Mouse (Mus musculus): Measurements from ENCODE around the gene Nrp1. TPM values are rescaled to one million over a fixed set of nuclear protein-coding genes. Genes with fewer than 3 reads are reported as not detected.

The Nrp1 gene
- polyA plus RNA-seq, 1 experiment from 2014 or later = 126 TPM

GRCm38 (mm10) chr8:128420402-128420801, 62.0 kb downstream of the Nrp1 start:
- Histone ChIP-seq H3K27me3 (ENCODE audit: control insufficient read depth, insufficient read depth, low read length) (no peaks in the 10 kb centered on the region), H3K27ac (replicated peaks in 1 of 2; ENCODE audit: control insufficient read depth in 1 of 2, insufficient read depth in 1 of 2, low read depth in 2 of 2, low read length in 2 of 2) (no peak overlapping the region), H3K9ac (ENCODE audit: low read length) (no peak overlapping the region), H3K4me2 (ENCODE audit: low read length) (no peak overlapping the region), H3K36me3 (ENCODE audit: control insufficient read depth, insufficient read depth, low read length) (peaks cover 65% of the 10 kb centered on the region), H3K4me3 (ENCODE audit: control insufficient read depth in 1 of 2, insufficient read depth in 1 of 2, low read depth in 1 of 2, low read length in 2 of 2) (no peak overlapping the region), H3K4me1 (ENCODE audit: control insufficient read depth in 2 of 2, insufficient read depth in 2 of 2, low read length in 2 of 2) (peaks cover 13 to 33% of the 10 kb centered on the region in 2 experiments), H3K9me3 (ENCODE audit: control insufficient read depth, low read length) (no peaks in the 10 kb centered on the region)
- ATAC-seq (ENCODE audit: insufficient number of reproducible peaks, insufficient read depth, low FRiP score, low read depth) = no peak
- 90% methylated on average over 1 of the region's 1 CpGs for WGBS

GRCm38 (mm10) chr8:128423813-128424212, 65.4 kb downstream of the Nrp1 start:
- peaks cover 0 to 10% of the 10 kb centered on the region in 2 experiments; a peak in 2 of 4 replicates for H3K4me1 ChIP-seq (ENCODE audit: control insufficient read depth in 2 of 2, insufficient read depth in 2 of 2, low read length in 2 of 2)
- 0 out of 4 replicates have a peak overlapping the region, but pooled peaks of 1 of the 2 experiments have one; percentile 24 for H3K27ac ChIP-seq (replicated peaks in 1 of 2; ENCODE audit: control insufficient read depth in 1 of 2, insufficient read depth in 1 of 2, low read depth in 2 of 2, low read length in 2 of 2)
- peaks cover 95% of the 10 kb centered on the region for H3K36me3 ChIP-seq (ENCODE audit: control insufficient read depth, insufficient read depth, low read length)

DNA sequence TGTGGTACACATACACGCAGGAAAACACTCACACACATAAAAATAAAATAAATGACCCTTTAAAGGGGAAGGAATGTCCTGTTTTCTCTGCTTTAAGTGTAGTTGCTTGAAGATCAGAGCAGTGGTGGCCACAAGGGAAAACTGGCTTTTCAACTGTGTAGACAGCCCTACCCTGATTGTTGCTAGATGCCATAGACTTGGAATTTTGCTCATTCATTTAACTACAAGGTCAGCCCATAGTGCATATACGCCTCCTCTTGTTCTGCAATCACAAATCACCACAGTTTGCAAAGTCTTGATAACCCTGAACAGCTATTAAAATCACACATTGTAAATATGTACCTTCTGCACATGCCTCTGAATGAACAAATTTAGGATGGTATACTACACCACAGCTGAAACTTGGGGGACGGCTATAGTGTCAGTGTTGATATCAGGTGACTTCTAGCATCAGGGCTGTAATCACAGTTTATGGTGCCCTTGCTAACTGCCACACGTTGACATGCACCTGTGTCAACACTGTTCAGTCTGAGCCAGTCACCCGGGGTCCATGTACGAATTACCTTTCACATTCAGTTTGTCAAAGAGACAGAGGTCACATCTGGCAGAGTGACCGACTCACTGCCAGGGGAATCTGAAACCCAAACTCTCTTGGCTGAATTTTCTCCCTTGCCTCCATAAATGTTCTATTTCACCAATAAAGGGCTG, 66.4 kb downstream of the Nrp1 start:
- Histone ChIP-seq H3K4me2 (ENCODE audit: low read length) (no peak overlapping the region), H3K4me1 (ENCODE audit: control insufficient read depth in 2 of 2, insufficient read depth in 2 of 2, low read length in 2 of 2) (peaks cover 0 to 10% of the 10 kb centered on the region in 2 experiments; a peak in 2 of 4 replicates), H3K27ac (replicated peaks in 1 of 2; ENCODE audit: control insufficient read depth in 1 of 2, insufficient read depth in 1 of 2, low read depth in 2 of 2, low read length in 2 of 2) (no peak overlapping the region; a peak in 1 of 4 replicates), H3K9me3 (ENCODE audit: control insufficient read depth, low read length) (no peaks in the 10 kb centered on the region), H3K4me3 (ENCODE audit: control insufficient read depth in 1 of 2, insufficient read depth in 1 of 2, low read depth in 1 of 2, low read length in 2 of 2) (no peak overlapping the region), H3K27me3 (ENCODE audit: control insufficient read depth, insufficient read depth, low read length) (no peaks in the 10 kb centered on the region), H3K36me3 (ENCODE audit: control insufficient read depth, insufficient read depth, low read length) (peaks cover 95% of the 10 kb centered on the region), H3K9ac (ENCODE audit: low read length) (no peak overlapping the region)
- no peak for ATAC-seq (ENCODE audit: insufficient number of reproducible peaks, insufficient read depth, low FRiP score, low read depth)
- WGBS = 83% methylated on average over 7 of the region's 7 CpGs

More at GRCm38 (mm10) chr8:128423813-128424212, 65.4 kb downstream of the Nrp1 start:
- H3K9ac ChIP-seq (ENCODE audit: low read length) = no peak overlapping the region
- H3K9me3 ChIP-seq (ENCODE audit: control insufficient read depth, low read length) = no peaks in the 10 kb centered on the region
- H3K4me2 ChIP-seq (ENCODE audit: low read length) = no peak overlapping the region
- no peak for ATAC-seq (ENCODE audit: insufficient number of reproducible peaks, insufficient read depth, low FRiP score, low read depth)
- no peaks in the 10 kb centered on the region for H3K27me3 ChIP-seq (ENCODE audit: control insufficient read depth, insufficient read depth, low read length)
- H3K4me3 ChIP-seq (ENCODE audit: control insufficient read depth in 1 of 2, insufficient read depth in 1 of 2, low read depth in 1 of 2, low read length in 2 of 2) = no peak overlapping the region

DNA sequence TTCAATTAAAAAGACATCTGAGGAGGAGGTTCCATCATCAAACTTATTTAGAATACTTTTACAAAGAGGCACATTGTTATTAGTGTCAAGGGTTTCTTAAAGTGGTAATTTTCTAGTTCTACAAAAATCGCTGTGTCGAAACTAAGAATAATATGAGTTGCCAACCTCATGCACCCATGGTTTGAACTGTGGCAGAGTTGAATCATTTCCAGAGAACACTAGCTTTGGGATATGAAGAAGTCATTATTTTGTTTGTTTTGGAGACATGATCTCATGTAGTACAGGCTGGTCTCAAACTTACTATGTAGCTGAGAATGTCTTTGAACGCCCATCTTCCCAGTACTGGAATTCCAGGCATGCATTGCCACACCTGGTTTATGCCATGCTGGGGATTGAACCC, 68.7 kb downstream of the Nrp1 start:
- WGBS = 84% methylated on average over 3 of the region's 3 CpGs

GRCm38 (mm10) chr8:128428971-128429370, 70.6 kb downstream of the Nrp1 start:
- H3K4me3 ChIP-seq (ENCODE audit: control insufficient read depth in 1 of 2, insufficient read depth in 1 of 2, low read depth in 1 of 2, low read length in 2 of 2) = no peak overlapping the region
- no peak for ATAC-seq (ENCODE audit: insufficient number of reproducible peaks, insufficient read depth, low FRiP score, low read depth)
- H3K9ac ChIP-seq (ENCODE audit: low read length) = no peak overlapping the region
- H3K27me3 ChIP-seq (ENCODE audit: control insufficient read depth, insufficient read depth, low read length) = no peaks in the 10 kb centered on the region
- H3K27ac ChIP-seq (replicated peaks in 1 of 2; ENCODE audit: control insufficient read depth in 1 of 2, insufficient read depth in 1 of 2, low read depth in 2 of 2, low read length in 2 of 2) = no peak overlapping the region
- no peaks in the 10 kb centered on the region for H3K9me3 ChIP-seq (ENCODE audit: control insufficient read depth, low read length)
- no peak overlapping the region for H3K4me2 ChIP-seq (ENCODE audit: low read length)
- H3K4me1 ChIP-seq (ENCODE audit: control insufficient read depth in 2 of 2, insufficient read depth in 2 of 2, low read length in 2 of 2) = peaks cover 0 to 6% of the 10 kb centered on the region in 2 experiments; a peak in 2 of 4 replicates
- WGBS = 97% methylated on average over 1 of the region's 1 CpGs
- H3K36me3 ChIP-seq (ENCODE audit: control insufficient read depth, insufficient read depth, low read length) = peaks cover 96% of the 10 kb centered on the region

More for the DNA sequence above, 68.7 kb downstream of the Nrp1 start:
- no peaks in the 10 kb centered on the region for H3K9me3 ChIP-seq (ENCODE audit: control insufficient read depth, low read length)
- no peak overlapping the region for H3K4me3 ChIP-seq (ENCODE audit: control insufficient read depth in 1 of 2, insufficient read depth in 1 of 2, low read depth in 1 of 2, low read length in 2 of 2)
- H3K9ac ChIP-seq (ENCODE audit: low read length) = no peak overlapping the region
- no peaks in the 10 kb centered on the region for H3K27me3 ChIP-seq (ENCODE audit: control insufficient read depth, insufficient read depth, low read length)
- H3K4me2 ChIP-seq (ENCODE audit: low read length) = no peak overlapping the region
- no peak overlapping the region for H3K27ac ChIP-seq (replicated peaks in 1 of 2; ENCODE audit: control insufficient read depth in 1 of 2, insufficient read depth in 1 of 2, low read depth in 2 of 2, low read length in 2 of 2)
- H3K36me3 ChIP-seq (ENCODE audit: control insufficient read depth, insufficient read depth, low read length) = peaks cover 96% of the 10 kb centered on the region
- peaks cover 0 to 10% of the 10 kb centered on the region in 2 experiments; a peak in 2 of 4 replicates for H3K4me1 ChIP-seq (ENCODE audit: control insufficient read depth in 2 of 2, insufficient read depth in 2 of 2, low read length in 2 of 2)
- no peak for ATAC-seq (ENCODE audit: insufficient number of reproducible peaks, insufficient read depth, low FRiP score, low read depth)

DNA sequence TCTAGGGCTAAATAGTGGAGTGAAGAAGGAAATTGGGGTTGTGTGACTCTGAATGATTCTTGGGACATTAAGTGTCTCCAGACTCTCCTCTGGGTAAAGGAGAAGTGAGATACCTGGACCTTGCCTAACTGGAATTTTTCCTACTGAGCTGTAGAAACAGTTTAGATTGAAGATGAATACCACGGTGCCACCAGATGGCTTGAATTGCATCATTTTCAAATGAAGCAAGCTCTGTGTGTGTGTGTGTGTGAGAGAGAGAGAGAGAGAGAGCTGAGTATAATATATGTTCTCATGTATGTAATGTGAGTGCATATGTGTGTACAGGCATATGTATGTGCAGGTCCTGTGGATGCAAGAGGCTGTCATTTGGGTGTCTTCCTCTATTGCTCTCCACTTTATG, 72.7 kb downstream of the Nrp1 start:
- no peak overlapping the region for H3K4me2 ChIP-seq (ENCODE audit: low read length)
- ATAC-seq (ENCODE audit: insufficient number of reproducible peaks, insufficient read depth, low FRiP score, low read depth) = no peak
- H3K27me3 ChIP-seq (ENCODE audit: control insufficient read depth, insufficient read depth, low read length) = no peaks in the 10 kb centered on the region
- no peak overlapping the region for H3K27ac ChIP-seq (replicated peaks in 1 of 2; ENCODE audit: control insufficient read depth in 1 of 2, insufficient read depth in 1 of 2, low read depth in 2 of 2, low read length in 2 of 2)
- no peaks in the 10 kb centered on the region for H3K9me3 ChIP-seq (ENCODE audit: control insufficient read depth, low read length)
- WGBS = 79% methylated on average over 1 of the region's 1 CpGs
- no peak overlapping the region for H3K9ac ChIP-seq (ENCODE audit: low read length)
- H3K36me3 ChIP-seq (ENCODE audit: control insufficient read depth, insufficient read depth, low read length) = peaks cover 99% of the 10 kb centered on the region
- H3K4me3 ChIP-seq (ENCODE audit: control insufficient read depth in 1 of 2, insufficient read depth in 1 of 2, low read depth in 1 of 2, low read length in 2 of 2) = no peak overlapping the region
- H3K4me1 ChIP-seq (ENCODE audit: control insufficient read depth in 2 of 2, insufficient read depth in 2 of 2, low read length in 2 of 2) = peaks cover 0 to 2% of the 10 kb centered on the region in 2 experiments; a peak in 1 of 4 replicates

DNA sequence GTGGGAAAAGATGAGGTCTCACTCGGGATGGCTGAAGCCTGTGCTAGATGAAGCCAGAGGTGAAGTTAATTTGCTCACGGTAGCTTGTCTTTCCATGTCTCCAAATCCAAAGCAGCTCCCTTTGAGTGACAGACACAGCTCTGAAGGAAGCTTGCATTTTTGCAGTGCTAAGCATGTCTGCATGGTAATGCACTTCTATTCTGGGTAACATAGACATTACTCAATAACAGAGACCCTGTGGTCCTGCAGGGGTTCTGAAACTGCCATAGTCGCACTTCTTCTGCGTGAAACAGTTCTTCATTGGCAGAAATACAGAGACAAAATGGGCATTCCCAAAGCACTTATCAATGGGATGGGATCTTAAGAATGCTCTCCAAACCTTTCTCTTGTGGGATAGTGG, 77.3 kb downstream of the Nrp1 start:
- H3K36me3 ChIP-seq (ENCODE audit: control insufficient read depth, insufficient read depth, low read length) = peaks cover 96% of the 10 kb centered on the region
- no peak overlapping the region for H3K4me2 ChIP-seq (ENCODE audit: low read length)
- 0 out of 4 replicates have a peak overlapping the region, but pooled peaks of 1 of the 2 experiments have one; percentile 25 for H3K27ac ChIP-seq (replicated peaks in 1 of 2; ENCODE audit: control insufficient read depth in 1 of 2, insufficient read depth in 1 of 2, low read depth in 2 of 2, low read length in 2 of 2)
- peaks cover 0 to 6% of the 10 kb centered on the region in 2 experiments; a peak in 1 of 4 replicates for H3K4me1 ChIP-seq (ENCODE audit: control insufficient read depth in 2 of 2, insufficient read depth in 2 of 2, low read length in 2 of 2)
- no peak overlapping the region for H3K4me3 ChIP-seq (ENCODE audit: control insufficient read depth in 1 of 2, insufficient read depth in 1 of 2, low read depth in 1 of 2, low read length in 2 of 2)
- ATAC-seq (ENCODE audit: insufficient number of reproducible peaks, insufficient read depth, low FRiP score, low read depth) = no peak
- no peaks in the 10 kb centered on the region for H3K9me3 ChIP-seq (ENCODE audit: control insufficient read depth, low read length)
- H3K27me3 ChIP-seq (ENCODE audit: control insufficient read depth, insufficient read depth, low read length) = no peaks in the 10 kb centered on the region
- 45% methylated on average over 4 of the region's 4 CpGs for WGBS
- H3K9ac ChIP-seq (ENCODE audit: low read length) = no peak overlapping the region
